Comparison of ENCODE assay signal across 12 mouse cellular contexts in the genomic region with DNA sequence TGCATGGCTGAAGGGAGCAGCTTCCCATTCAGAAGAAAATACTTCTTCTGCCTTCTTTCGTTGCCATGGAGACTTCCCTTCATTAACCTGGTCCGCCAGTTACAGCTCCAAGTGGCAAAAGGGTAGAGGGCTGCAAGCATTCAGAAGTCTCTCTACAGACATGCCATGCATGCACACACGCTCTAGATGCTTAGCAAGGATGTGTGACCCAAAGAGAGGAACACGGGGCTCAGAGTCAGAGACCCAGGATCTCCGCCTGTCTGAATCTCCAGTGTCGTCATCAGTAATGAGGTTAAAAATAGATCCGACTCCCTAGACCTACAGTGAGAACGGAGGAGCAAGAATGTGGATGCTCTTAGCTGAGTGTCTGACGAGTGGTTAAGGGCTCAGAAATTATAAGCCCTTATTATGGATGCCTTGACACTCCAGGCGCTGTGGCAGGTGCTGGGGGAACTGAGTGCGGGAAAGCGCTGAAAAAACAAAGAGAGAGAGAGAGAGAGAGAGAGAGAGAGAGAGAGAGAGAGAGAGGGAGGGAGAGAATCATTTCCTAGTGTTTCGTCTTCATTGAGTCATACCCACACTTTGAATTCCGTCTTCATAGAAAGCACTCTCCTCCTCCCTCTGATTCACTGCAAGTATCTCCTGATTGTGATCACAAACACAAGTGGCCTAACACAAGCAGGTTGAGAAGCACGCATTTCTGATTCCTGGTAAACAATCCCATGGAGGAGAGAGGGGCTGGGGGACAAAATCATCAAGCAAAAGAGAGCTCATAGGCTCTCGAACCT. TPM values are rescaled to one million over a fixed set of nuclear protein-coding genes. Genes with fewer than 3 reads are reported as not detected.
DNase-seq lines count a peak whose midpoint lies in the region; ATAC-seq lines count a peak whose summit lies in the region.
"Had no signal": no experiment of that assay in that cellular context is flagged by ENCODE, and none has a peak within 500 bp of the region (broad histone marks: within the 10 kb centered on the region; RNA-seq: fewer than 3 reads in every experiment).

No protein-coding gene starts in this region.

- H3K4me3 ChIP-seq in heart, embryonic 10.5 days: peak overlapping the region; percentile 15
- no peak overlapping the region for H3K4me3 ChIP-seq in forebrain, embryonic 16.5 days (replicated peaks; ENCODE audit: low read length)
- H3K4me3 ChIP-seq in midbrain, embryonic 15.5 days: peak overlapping the region; percentile 12; the same call in 1 of the 2 replicates
- H3K4me3 ChIP-seq: megakaryocyte, embryonic 14.5 days had no signal

- H3K4me2 ChIP-seq in forebrain, embryonic 16.5 days (ENCODE audit: low read length): peak overlapping the region; percentile 37
- H3K4me2 ChIP-seq in midbrain, embryonic 15.5 days: peak overlapping the region; percentile 39

- H3K36me3 ChIP-seq in heart, embryonic 10.5 days: peaks cover 8% of the 10 kb centered on the region
- H3K36me3 ChIP-seq in forebrain, embryonic 16.5 days (ENCODE audit: control insufficient read depth, insufficient read depth): no peaks in the 10 kb centered on the region
- H3K36me3 ChIP-seq in midbrain, embryonic 15.5 days (replicated peaks): no peaks in the 10 kb centered on the region

- peaks cover 13% of the 10 kb centered on the region for H3K27me3 ChIP-seq in heart, embryonic 10.5 days (ENCODE audit: insufficient read depth, poor library complexity, severe bottlenecking)
- H3K27me3 ChIP-seq in forebrain, embryonic 16.5 days (replicated peaks; ENCODE audit: control insufficient read depth, insufficient read depth, low read length): no peaks in the 10 kb centered on the region
- no peaks in the 10 kb centered on the region for H3K27me3 ChIP-seq in midbrain, embryonic 15.5 days (replicated peaks)

- no peak for DNase-seq in heart, embryonic 10.5 days (ENCODE audit: low spot score)
- no peak for DNase-seq in heart, adult 8-10 months (ENCODE audit: low spot score)
- DNase-seq in Muller cell, postnatal 12 days (ENCODE audit: inconsistent ontology term): peak; percentile 47
- no peak for DNase-seq in cerebellum, adult 11-12 months
- DNase-seq in gastrocnemius, adult 18-20 months (ENCODE audit: low spot score): no peak
- no peak for DNase-seq in lung, postnatal 14 days
- DNase-seq: B cell, adult 2 months had no signal

- no peaks in the 10 kb centered on the region for H3K9me3 ChIP-seq in heart, embryonic 10.5 days
- H3K9me3 ChIP-seq in forebrain, embryonic 16.5 days (ENCODE audit: control insufficient read depth, low read length): no peaks in the 10 kb centered on the region
- H3K9me3 ChIP-seq in midbrain, embryonic 15.5 days: no peaks in the 10 kb centered on the region
- H3K9me3 ChIP-seq: megakaryocyte, embryonic 14.5 days had no signal

- WGBS in heart, embryonic 10.5 days: 31% methylated on average over 16 of the region's 16 CpGs
- 17% methylated on average over 16 of the region's 16 CpGs for WGBS in forebrain, embryonic 16.5 days
- 14% methylated on average over 16 of the region's 16 CpGs for WGBS in midbrain, embryonic 15.5 days

- H3K27ac ChIP-seq in heart, embryonic 10.5 days: peak overlapping the region; percentile 52
- peak overlapping the region; percentile 48 for H3K27ac ChIP-seq in forebrain, embryonic 16.5 days (ENCODE audit: low read length)
- peak overlapping the region; percentile 77 for H3K27ac ChIP-seq in midbrain, embryonic 15.5 days
- H3K27ac ChIP-seq: stomach, postnatal 0 days had no signal

- peak; percentile 5; the same call in 1 of the 2 replicates for ATAC-seq in forebrain, embryonic 16.5 days
- peak; percentile 15 for ATAC-seq in midbrain, embryonic 15.5 days (replicated peaks)

- peak overlapping the region; percentile 9; the same call in 1 of the 2 replicates for H3K9ac ChIP-seq in forebrain, embryonic 16.5 days (replicated peaks; ENCODE audit: low read depth, low read length)
- H3K9ac ChIP-seq in midbrain, embryonic 15.5 days: peak overlapping the region; percentile 30; the same call in 1 of the 2 replicates

- H3K4me1 ChIP-seq in heart, embryonic 10.5 days: peaks cover 73% of the 10 kb centered on the region
- peaks cover 30% of the 10 kb centered on the region for H3K4me1 ChIP-seq in forebrain, embryonic 16.5 days (replicated peaks; ENCODE audit: control insufficient read depth, insufficient read depth, low read length)
- peaks cover 51% of the 10 kb centered on the region for H3K4me1 ChIP-seq in midbrain, embryonic 15.5 days

RNA-seq across cellular contexts. Expression of gene Pimreg, which starts 2.0 kb away (rescaled TPM):
- 121 and 150 TPM in 2 replicates for polyA plus RNA-seq in heart, embryonic 10.5 days (2016; fragmentation: Nextera tagmentation; extraction: Ambion mirVana)
- total RNA-seq in heart, adult 8-10 months (2022): 1 to 10 TPM in 1 of 4 experiments, under 1 TPM in 2, not detected in 1; 0.41 to 1.4 (median 0.65) TPM
- 64.1 and 80.3 TPM in 2 replicates for polyA plus RNA-seq in forebrain, embryonic 16.5 days (2015; fragmentation: Nextera tagmentation; extraction: Ambion mirVana)
- polyA plus RNA-seq in midbrain, embryonic 15.5 days (2015; fragmentation: Nextera tagmentation; extraction: Ambion mirVana): 28.3 and 31.9 TPM in 2 replicates
- total RNA-seq in gastrocnemius, adult 18-20 months (2021): not detected
- total RNA-seq: liver, adult 2 months had no signal

RNA-seq across cellular contexts. Expression of gene Aipl1, which starts 2.5 kb away (rescaled TPM):
- 1.7 and 2.0 TPM in 2 replicates for polyA plus RNA-seq in heart, embryonic 10.5 days (2016; fragmentation: Nextera tagmentation; extraction: Ambion mirVana)
- total RNA-seq in heart, adult 8-10 months (2022): under 1 TPM in 1 of 4 experiments, not detected in 3; 0.13 TPM
- 0.11 and 0.27 TPM in 2 replicates for polyA plus RNA-seq in forebrain, embryonic 16.5 days (2015; fragmentation: Nextera tagmentation; extraction: Ambion mirVana)
- 0.45 and 0.49 TPM in 2 replicates for polyA plus RNA-seq in midbrain, embryonic 15.5 days (2015; fragmentation: Nextera tagmentation; extraction: Ambion mirVana)
- not detected for total RNA-seq in gastrocnemius, adult 18-20 months (2021)
- total RNA-seq: liver, adult 2 months had no signal
- polyA plus RNA-seq: liver, adult 2 months had no signal
